Mouse (Mus musculus): ENCODE data around the gene Elk4.

The Elk4 gene

GRCm38 (mm10) chr1:132063096-132063495, 55.7 kb downstream of the Elk4 start:
- no peak for DNase-seq (ENCODE audit: extremely low read depth, low read depth, low spot score)

GRCm38 (mm10) chr1:132065001-132065400, 57.6 kb downstream of the Elk4 start:
- DNase-seq (ENCODE audit: extremely low read depth, low read depth, low spot score) = peak; percentile 26

GRCm38 (mm10) chr1:132065475-132066172, 58.2 kb downstream of the Elk4 start:
- DNase-seq (ENCODE audit: extremely low read depth, low read depth, low spot score) = no peak

- DNase-seq (ENCODE audit: extremely low read depth, low read depth, low spot score) = no peak
Observed at GRCm38 (mm10) chr1:132067261-132068255, 60.2 kb downstream of the Elk4 start, which contains the start of gene Mfsd4a. Gene Mfsd4a (minus strand): TSS chr1:132068062.

- DNase-seq (ENCODE audit: extremely low read depth, low read depth, low spot score) = no peak
Observed at GRCm38 (mm10) chr1:132069436-132069835, 62.0 kb downstream of the Elk4 start.

GRCm38 (mm10) chr1:132070659-132071058, 63.3 kb downstream of the Elk4 start:
- DNase-seq (ENCODE audit: extremely low read depth, low read depth, low spot score) = no peak

GRCm38 (mm10) chr1:132075576-132075975, 68.2 kb downstream of the Elk4 start:
- DNase-seq (ENCODE audit: extremely low read depth, low read depth, low spot score) = no peak

GRCm38 (mm10) chr1:132078413-132078812, 71.0 kb downstream of the Elk4 start:
- no peak for DNase-seq (ENCODE audit: extremely low read depth, low read depth, low spot score)

Data from fat pad, adult 2 months (tissue).